Mouse (Mus musculus) kidney, postnatal 0 days (tissue): Measurements from ENCODE around the gene Ffar3. TPM values are rescaled to one million over a fixed set of nuclear protein-coding genes. Genes with fewer than 3 reads are reported as not detected.

Experiments used
- ATAC-seq: fragments of 200-750 bp; cut with Nextera tagmentation; replicated peaks from 2 replicates; pipeline ENCODE4 v1.8.0; 2017; ENCODE audit warnings: low read depth, moderate number of reproducible peaks, moderate TSS enrichment, moderate library complexity; ENCODE audit not compliant: low FRiP score
- DNase-seq: peaks from one replicate; pipeline ENCODE4 v3.0.0-alpha.2; 2016; ENCODE audit warnings: low spot score
- H3K27ac ChIP-seq: fragments of 300-500 bp; sonication (generic); 2 replicates; pipeline ENCODE4 v1.5.1; 2014; ENCODE audit warnings: mild to moderate bottlenecking
- H3K27me3 ChIP-seq: fragments of 300-500 bp; sonication (generic); 2 replicates; pipeline ENCODE4 v1.6.1; 2014; ENCODE audit warnings: low read length, mixed read lengths; ENCODE audit not compliant: insufficient read depth
- H3K36me3 ChIP-seq: fragments of 300-500 bp; sonication (generic); 2 replicates; pipeline ENCODE4 v1.6.1; 2014; ENCODE audit warnings: low read length, mixed read lengths; ENCODE audit not compliant: insufficient read depth
- H3K4me1 ChIP-seq: fragments of 300-500 bp; sonication (generic); replicated peaks from 2 replicates; pipeline ENCODE4 v1.6.1; 2014; ENCODE audit warnings: antibody characterized with exemption, low read length, mixed read lengths; ENCODE audit not compliant: insufficient read depth
- H3K4me2 ChIP-seq: fragments of 300-500 bp; sonication (generic); 2 replicates; pipeline ENCODE4 v1.6.1; 2014; ENCODE audit warnings: mild to moderate bottlenecking, low read length, moderate library complexity, mixed read lengths
- H3K4me3 ChIP-seq: fragments of 300-500 bp; sonication (generic); replicated peaks from 2 replicates; pipeline ENCODE4 v1.5.1; 2014; ENCODE audit warnings: low read depth, low read length
- H3K9ac ChIP-seq: fragments of 300-500 bp; sonication (generic); 2 replicates; pipeline ENCODE4 v1.6.1; 2014; ENCODE audit warnings: low read depth, low read length
- H3K9me3 ChIP-seq: fragments of 300-500 bp; sonication (generic); replicated peaks from 2 replicates; pipeline ENCODE4 v1.6.1; 2016; ENCODE audit warnings: low read length, inconsistent platforms, mixed read lengths
- CTCF ChIP-seq: IDR thresholded peaks from 2 replicates; pipeline ENCODE4 v1.5.1; 2016; ENCODE audit warnings: antibody characterized with exemption, low read depth, mild to moderate bottlenecking, moderate library complexity
- WGBS: fragments of 180-500 bp; shearing (Covaris S2); extraction: QIAGEN DNeasy Blood & Tissue Kit; methylation state at CpG from one replicate; pipeline ENCODE4 v1.1.7; 2014; 5-methylcytosine and 5-hydroxymethylcytosine counted together
- polyA plus RNA-seq: library from polyadenylated mRNA; unstranded; fragments of >200 nt; fragmentation: Nextera tagmentation; extraction: Ambion mirVana; gene quantifications from 2 replicates; pipeline ENCODE4 v1.2.1, GENCODE M21; 2015

Ffar3 gene
- polyA plus RNA-seq, 1 experiment from 2014 or later = 0.20 TPM

GRCm38 (mm10) chr7:30887568-30888188, 31.7 kb upstream of the Ffar3 start:
- WGBS = 78% methylated on average over 14 of the region's 14 CpGs

GRCm38 (mm10) chr7:30886852-30887251, 30.9 kb upstream of the Ffar3 start:
- no peak overlapping the region for H3K9ac ChIP-seq
- H3K27ac ChIP-seq = no peak overlapping the region
- 83% methylated on average over 4 of the region's 4 CpGs for WGBS
- no peaks in the 10 kb centered on the region for H3K9me3 ChIP-seq
- DNase-seq (no peak), ATAC-seq (no peak)
- no peaks in the 10 kb centered on the region for H3K4me1 ChIP-seq
- H3K4me3 ChIP-seq = no peak overlapping the region
- no peak for TF ChIP-seq CTCF
- H3K27me3 ChIP-seq = no peaks in the 10 kb centered on the region
- H3K4me2 ChIP-seq = no peak overlapping the region
- H3K36me3 ChIP-seq = no peaks in the 10 kb centered on the region

More at GRCm38 (mm10) chr7:30887568-30888188, 31.7 kb upstream of the Ffar3 start:
- ATAC-seq (no peak), DNase-seq (no peak)
- Histone ChIP-seq H3K36me3 (no peaks in the 10 kb centered on the region), H3K9me3 (no peaks in the 10 kb centered on the region), H3K4me1 (no peaks in the 10 kb centered on the region), H3K27ac (no peak overlapping the region), H3K9ac (no peak overlapping the region), H3K4me2 (no peak overlapping the region), H3K4me3 (no peak overlapping the region), H3K27me3 (no peaks in the 10 kb centered on the region)
- no peak for TF ChIP-seq CTCF

GRCm38 (mm10) chr7:30884047-30884446, 28.1 kb upstream of the Ffar3 start:
- DNase-seq (no peak), ATAC-seq (no peak)
- no peak overlapping the region for H3K4me3 ChIP-seq

GRCm38 (mm10) chr7:30881367-30881766, 25.4 kb upstream of the Ffar3 start:
- ATAC-seq = no peak
- H3K27me3 ChIP-seq = no peaks in the 10 kb centered on the region
- no peak overlapping the region for H3K4me2 ChIP-seq
- H3K9ac ChIP-seq = no peak overlapping the region
- H3K36me3 ChIP-seq = no peaks in the 10 kb centered on the region
- H3K4me1 ChIP-seq = no peaks in the 10 kb centered on the region
- no peak overlapping the region for H3K27ac ChIP-seq
- WGBS = 71% methylated on average over 3 of the region's 3 CpGs
- H3K4me3 ChIP-seq = no peak overlapping the region
- H3K9me3 ChIP-seq = no peaks in the 10 kb centered on the region
- no peak for DNase-seq
- TF ChIP-seq CTCF = no peak

More at GRCm38 (mm10) chr7:30884047-30884446, 28.1 kb upstream of the Ffar3 start:
- no peaks in the 10 kb centered on the region for H3K9me3 ChIP-seq
- no peaks in the 10 kb centered on the region for H3K36me3 ChIP-seq
- H3K4me2 ChIP-seq = no peak overlapping the region
- no peaks in the 10 kb centered on the region for H3K27me3 ChIP-seq
- H3K9ac ChIP-seq = no peak overlapping the region
- no peak for TF ChIP-seq CTCF
- H3K4me1 ChIP-seq = no peaks in the 10 kb centered on the region
- no peak overlapping the region for H3K27ac ChIP-seq

- DNase-seq (no peak), ATAC-seq (no peak)
- Histone ChIP-seq H3K9me3 (no peaks in the 10 kb centered on the region), H3K4me2 (no peak within 1 kb of the TSS), H3K9ac (no peak within 1 kb of the TSS), H3K4me1 (no peaks in the 10 kb centered on the region), H3K27me3 (no peaks in the 10 kb centered on the region), H3K36me3 (no peaks in the 10 kb centered on the region), H3K27ac (no peak within 1 kb of the TSS), H3K4me3 (no peak within 1 kb of the TSS)
- TF ChIP-seq CTCF = no peak
- 65% methylated on average over 7 of the region's 7 CpGs for WGBS
Measured at GRCm38 (mm10) chr7:30880176-30880575, 24.2 kb upstream of the Ffar3 start, which contains the start of gene Cd22. Gene Cd22 (minus strand): TSS chr7:30880342.

- H3K27me3 ChIP-seq = no peaks in the 10 kb centered on the region
- TF ChIP-seq CTCF = no peak
- H3K9me3 ChIP-seq = no peaks in the 10 kb centered on the region
- no peaks in the 10 kb centered on the region for H3K36me3 ChIP-seq
- no peak overlapping the region for H3K9ac ChIP-seq
- WGBS = 78% methylated on average over 6 of the region's 6 CpGs
- ATAC-seq (no peak), DNase-seq (no peak)
- no peak overlapping the region for H3K27ac ChIP-seq
- no peaks in the 10 kb centered on the region for H3K4me1 ChIP-seq
- H3K4me3 ChIP-seq = no peak overlapping the region
- no peak overlapping the region for H3K4me2 ChIP-seq
Measured at GRCm38 (mm10) chr7:30878950-30879349, 23.0 kb upstream of the Ffar3 start.

- Histone ChIP-seq H3K9me3 (no peaks in the 10 kb centered on the region), H3K4me1 (no peaks in the 10 kb centered on the region), H3K4me3 (no peak overlapping the region; the same call in 1 of the 2 replicates), H3K4me2 (no peak overlapping the region), H3K27me3 (no peaks in the 10 kb centered on the region), H3K27ac (no peak overlapping the region), H3K9ac (no peak overlapping the region), H3K36me3 (no peaks in the 10 kb centered on the region)
- peak; percentile 49; the same call in 1 of the 2 replicates for ATAC-seq
- WGBS = 19% methylated on average over 15 of the region's 15 CpGs
- peak; percentile 78 for TF ChIP-seq CTCF
- DNase-seq = peak; percentile 82
Measured at GRCm38 (mm10) chr7:30873083-30873482, 17.1 kb upstream of the Ffar3 start.
